Mouse (Mus musculus) spleen, postnatal 4 days (tissue): ENCODE data around the gene Gm49450.
A peak's percentile ranks its signal among the peaks of the same experiment; 100 is the strongest.
"Not testable (repeated sequence)": the region's sequence is repeated elsewhere in the genome, so short reads cannot be mapped to it uniquely, and the experiment has no call there.

Source experiments
- DNase-seq, 2 experiments: peaks; one replicate each; pipeline ENCODE4 v3.0.0; 2022; ENCODE audit warnings: low spot score in 2 of 2

The Gm49450 gene

GRCm38 (mm10) chr15:98928598-98929240 lies 24.6 kb downstream of the Gm49450 start:
- DNase-seq, result no peak

DNA sequence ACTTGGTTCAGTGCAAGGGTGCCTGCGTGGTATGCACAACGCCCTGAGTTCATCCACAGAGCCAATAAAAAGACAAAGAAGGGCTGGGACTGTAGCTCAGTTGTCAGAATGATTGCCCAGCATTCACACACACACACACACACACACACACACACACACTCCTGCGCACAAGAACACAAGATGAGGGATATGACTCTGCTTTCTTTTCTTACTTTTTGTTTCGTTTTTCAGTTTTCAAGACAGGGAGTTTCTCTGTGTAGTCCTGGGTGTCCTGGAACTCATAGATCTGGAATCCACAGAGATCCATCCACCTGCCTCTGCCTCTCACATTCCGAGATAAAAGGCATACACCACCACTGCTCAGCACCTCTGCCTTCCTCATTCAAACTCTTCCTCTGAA lies 25.8 kb downstream of the Gm49450 start:
- no peak for DNase-seq

- no peak for DNase-seq
Observed at GRCm38 (mm10) chr15:98924682-98925081, 28.7 kb downstream of the Gm49450 start.

DNA sequence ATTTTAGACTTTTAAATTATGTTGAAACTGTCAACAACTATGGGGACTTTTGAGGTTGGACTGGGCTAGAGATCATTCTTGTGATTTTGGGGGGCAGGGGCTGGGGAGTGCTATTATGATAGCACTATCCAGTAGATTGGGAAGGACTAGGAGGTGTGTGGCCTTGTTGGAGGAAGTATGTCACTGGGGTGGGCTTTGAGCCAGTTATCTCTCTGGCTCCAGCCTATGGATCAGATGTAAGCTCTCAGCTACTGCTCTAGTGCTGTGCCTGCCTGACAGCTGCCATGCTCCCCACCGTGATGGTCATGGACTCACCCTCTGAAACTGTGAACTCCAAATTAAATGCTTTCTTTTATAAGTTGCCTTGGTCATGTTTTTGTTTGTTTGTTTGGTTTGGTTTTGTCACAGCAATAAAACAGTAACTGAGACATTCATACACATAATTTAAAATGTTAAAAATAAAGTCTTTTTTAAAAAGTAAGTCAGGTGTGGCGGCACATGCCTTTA lies 30.3 kb downstream of the Gm49450 start:
- no peak for DNase-seq

- DNase-seq, result no peak
Observed at GRCm38 (mm10) chr15:98922581-98922980, 30.8 kb downstream of the Gm49450 start.

- no peak for DNase-seq
Observed at GRCm38 (mm10) chr15:98921510-98921909, 31.8 kb downstream of the Gm49450 start.

- DNase-seq, result not testable (repeated sequence)
Observed at GRCm38 (mm10) chr15:98918499-98918895, 34.9 kb downstream of the Gm49450 start.

DNA sequence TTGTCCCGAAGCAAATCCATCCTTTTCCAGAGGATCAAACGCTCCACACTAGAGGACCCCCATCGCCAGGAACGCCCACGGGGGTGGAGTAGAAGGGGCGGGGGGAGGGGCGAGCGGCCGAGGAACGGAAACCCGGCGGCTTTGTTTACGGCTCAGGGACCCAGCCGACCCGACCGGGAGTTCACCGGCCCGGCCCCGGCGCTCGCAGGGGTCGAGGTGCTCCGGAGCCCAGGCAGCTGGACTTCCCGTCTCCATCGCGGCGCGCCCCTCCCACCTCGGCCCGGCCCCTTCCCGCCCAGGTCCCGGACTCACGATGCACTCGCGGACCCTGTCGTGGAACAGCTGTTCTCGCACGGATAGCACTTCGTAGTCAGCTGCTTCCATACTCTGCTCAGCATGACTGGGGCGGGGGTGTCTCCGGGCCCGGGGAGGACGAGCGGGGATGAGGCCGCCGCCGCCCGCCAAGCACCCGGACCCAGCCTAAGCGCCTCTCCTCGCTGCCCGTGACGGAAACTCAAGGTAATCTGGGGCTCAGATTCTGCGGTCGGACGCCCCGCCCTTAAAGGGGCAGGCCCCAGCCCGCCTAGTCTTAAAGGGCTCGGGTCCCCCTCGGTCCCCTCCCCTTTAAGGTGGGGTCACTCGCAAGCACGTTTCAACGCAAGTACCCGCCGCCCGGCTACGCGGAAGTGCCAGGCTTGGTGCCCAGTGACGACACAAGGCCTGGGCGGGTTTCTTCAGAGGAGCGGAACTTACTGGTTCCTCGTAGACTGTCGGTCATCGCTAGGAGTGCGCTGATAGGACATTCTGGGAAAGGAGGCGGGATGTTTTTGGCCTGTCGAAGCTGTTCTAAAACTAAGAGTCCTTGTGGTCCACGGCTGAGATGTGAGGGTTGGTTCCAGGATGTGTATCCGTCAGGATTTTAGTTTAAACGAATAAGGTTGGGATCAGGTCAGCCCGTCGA lies 35.5 kb downstream of the Gm49450 start, which contains the start of gene Lmbr1l:
Gene Lmbr1l, minus strand, starts transcription at position 694 of the 961 bp plus-strand sequence.
- DNase-seq, result peak; percentile 97

DNA sequence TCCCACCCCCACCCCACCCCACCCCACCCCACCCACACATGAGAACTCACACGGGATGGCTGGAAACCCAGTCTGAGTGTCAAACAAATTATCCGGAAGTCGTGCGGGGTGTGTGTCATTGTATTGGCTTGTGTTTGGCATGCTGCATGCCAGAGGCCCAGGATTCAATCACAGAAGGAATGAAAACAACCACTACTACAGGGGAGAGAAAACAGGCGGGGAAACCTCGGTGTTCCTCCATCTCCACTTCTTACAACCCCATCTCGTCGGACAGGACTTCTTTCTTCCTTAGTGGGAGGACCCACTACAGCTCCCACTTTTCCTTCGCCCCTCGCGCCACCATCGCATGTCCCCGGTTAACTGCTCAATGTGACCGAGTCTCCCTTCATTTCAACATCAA lies 36.3 kb downstream of the Gm49450 start:
- no peak for DNase-seq

DNA sequence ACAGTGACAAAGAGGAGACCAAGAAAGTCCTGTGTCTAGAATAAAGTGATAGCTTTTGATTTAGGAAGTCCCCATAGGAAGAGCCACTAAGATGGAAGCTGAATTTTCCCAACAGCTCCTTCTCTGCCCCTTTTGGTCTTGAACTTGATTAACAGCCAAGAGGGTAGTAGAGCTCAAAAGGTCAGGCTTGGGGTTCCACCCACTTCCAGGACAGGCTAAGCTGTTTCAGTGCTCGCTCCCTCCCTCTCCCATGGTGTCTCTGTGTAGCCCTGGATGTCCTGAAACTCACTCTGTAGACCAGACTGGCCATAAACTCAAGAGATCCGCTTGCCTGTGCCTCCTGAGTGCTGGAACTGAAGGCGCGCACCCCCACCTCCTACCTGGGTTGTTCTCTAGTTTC lies 37.3 kb downstream of the Gm49450 start:
- no peak for DNase-seq

- no peak for DNase-seq
Observed at GRCm38 (mm10) chr15:98914903-98915302, 38.4 kb downstream of the Gm49450 start.

DNA sequence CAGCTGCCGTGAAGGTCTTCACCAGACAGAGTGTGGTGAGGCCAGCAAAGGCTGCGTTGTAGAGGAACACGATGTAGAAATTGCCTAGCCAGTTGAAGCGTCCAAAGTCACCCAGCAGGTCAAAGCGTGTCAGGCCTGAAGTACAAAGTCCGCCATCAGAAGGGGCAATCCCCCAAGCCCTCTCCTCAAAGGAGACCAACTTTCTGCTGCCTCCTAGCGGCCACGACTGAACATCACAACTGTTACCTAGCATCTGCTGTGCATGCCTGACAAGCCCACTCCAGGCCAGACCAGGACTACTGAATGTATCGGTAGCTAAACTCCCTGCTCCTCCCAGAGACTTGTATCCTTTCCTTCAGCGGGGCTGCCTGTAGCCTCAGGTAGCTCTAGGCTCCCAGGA lies 48.7 kb downstream of the Gm49450 start:
- DNase-seq, result peak in 1 of 2 experiments; percentile 70

GRCm38 (mm10) chr15:98902600-98902999 lies 50.8 kb downstream of the Gm49450 start:
- DNase-seq, result no peak

GRCm38 (mm10) chr15:98901530-98901929 lies 51.8 kb downstream of the Gm49450 start:
- no peak for DNase-seq

DNA sequence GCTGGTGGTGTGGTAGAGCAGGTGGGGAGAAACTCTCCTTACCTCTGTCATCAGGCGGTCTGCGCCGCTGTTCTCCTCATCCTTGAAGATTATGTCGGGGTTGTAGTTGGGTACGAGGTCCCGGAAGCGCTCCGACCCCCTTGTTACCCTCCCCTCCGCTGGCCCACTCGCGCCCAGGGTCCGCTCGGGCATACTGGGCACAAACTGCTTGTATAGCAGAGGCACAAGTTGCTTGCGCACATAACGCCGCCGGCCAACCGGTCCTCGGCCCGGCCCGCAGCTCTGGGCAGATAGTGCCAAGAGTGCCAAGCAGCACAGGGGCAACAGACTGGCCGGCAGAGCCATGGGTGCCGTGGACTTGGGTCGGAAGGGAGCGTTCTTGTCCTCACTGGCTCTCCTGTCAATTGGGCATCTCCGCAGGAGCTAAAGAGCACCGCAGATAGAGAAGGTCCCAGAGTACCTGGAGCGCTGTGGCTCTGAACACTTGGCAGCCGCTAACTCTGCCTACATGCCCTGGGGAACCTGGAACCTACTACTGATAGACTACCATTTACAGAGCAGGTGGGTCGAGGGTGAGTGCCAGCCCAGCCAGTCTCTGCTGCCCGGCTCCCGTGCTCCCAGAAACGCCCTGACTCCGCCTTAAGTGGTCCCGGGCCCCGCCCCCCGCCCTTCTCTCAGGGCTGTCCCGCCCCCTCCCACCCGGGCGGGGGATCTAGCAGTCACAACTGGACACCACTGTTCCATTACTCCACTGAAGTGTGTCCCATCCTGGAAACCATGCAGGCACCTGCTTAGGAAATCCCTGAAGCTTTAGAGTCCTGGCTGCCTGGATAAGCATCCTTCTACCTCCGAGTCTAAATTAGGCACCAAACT lies 55.2 kb downstream of the Gm49450 start, which contains the start of gene Dhh:
Gene Dhh, minus strand, starts transcription at position 613 of the 873 bp plus-strand sequence.
- no peak for DNase-seq

GRCm38 (mm10) chr15:98897495-98897894 lies 55.9 kb downstream of the Gm49450 start:
- no peak for DNase-seq

DNA sequence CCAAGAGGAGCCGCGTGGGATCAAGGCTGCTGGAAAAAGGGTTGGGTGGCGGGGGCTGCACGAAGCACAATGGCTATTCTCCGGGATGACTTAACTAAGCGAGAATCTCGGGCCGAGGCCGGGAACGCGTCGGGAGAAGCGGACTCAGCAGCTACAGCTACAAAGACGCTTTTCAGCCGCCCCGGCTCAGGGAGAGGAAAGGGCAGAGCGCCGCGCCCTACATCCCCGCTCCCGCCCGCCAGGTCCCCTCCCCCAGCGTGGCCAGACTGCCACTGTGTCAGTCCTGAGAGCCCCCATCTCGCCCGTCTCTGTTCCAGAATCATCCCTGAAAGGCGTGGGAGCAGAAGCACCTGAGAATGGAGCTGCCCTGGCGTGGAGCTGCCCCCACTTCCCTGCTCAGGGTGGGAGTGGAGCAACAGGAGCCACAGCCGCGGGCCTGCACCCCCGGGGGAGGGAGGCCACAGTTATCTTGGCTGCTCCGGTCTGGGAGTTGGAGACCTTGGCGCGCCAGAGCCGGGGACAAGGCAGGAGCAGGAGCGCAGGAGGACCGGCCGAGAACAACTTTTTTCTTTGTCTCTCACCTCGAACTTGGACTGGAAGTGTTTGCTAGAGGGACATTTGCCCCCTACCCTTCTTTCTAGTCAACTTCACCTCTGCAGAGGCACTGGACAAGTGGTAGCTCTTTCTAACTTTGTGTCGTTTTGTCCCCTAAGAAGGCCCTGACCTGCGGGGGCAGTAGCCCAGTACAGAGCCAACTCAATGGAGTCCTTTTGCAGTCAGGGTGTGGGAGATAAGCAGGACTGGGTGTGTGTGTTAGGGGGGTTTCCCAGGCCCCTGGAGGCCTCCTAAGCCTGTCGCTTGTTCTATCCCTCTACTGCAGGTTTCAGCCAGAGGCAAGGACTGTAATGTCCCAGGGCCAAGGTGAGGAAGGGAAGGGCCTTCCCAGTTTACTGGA lies 57.4 kb downstream of the Gm49450 start:
- DNase-seq, result no peak

GRCm38 (mm10) chr15:98894746-98895634 lies 58.4 kb downstream of the Gm49450 start:
- no peak for DNase-seq
